Mouse (Mus musculus) kidney, postnatal 25 days (tissue): Measurements from ENCODE around the gene Scgb1c1.
A peak's percentile ranks its signal among the peaks of the same experiment; 100 is the strongest.

Experiments used
- DNase-seq, 2 experiments: peaks; one replicate each; pipeline ENCODE4 v3.0.0; 2021; ENCODE audit warnings: mixed read lengths in 2 of 2

Scgb1c1 gene

GRCm38 (mm10) chr7:140845683-140846082 is 336 bp downstream of the Scgb1c1 start:
- DNase-seq = peak in 1 of 2 experiments; percentile 35

- DNase-seq = no peak
Measured at GRCm38 (mm10) chr7:140846676-140847075, 1.3 kb downstream of the Scgb1c1 start.

- peak; percentile 81 to 86 for DNase-seq
Measured at GRCm38 (mm10) chr7:140847755-140848580, 2.6 kb downstream of the Scgb1c1 start, which contains the start of gene Odf3. Odf3 (plus strand) TSS chr7:140847805.

GRCm38 (mm10) chr7:140848591-140848990 is 3.2 kb downstream of the Scgb1c1 start:
- peak in 1 of 2 experiments; percentile 19 for DNase-seq

- DNase-seq = no peak
Measured at GRCm38 (mm10) chr7:140851916-140852315, 6.6 kb downstream of the Scgb1c1 start.

GRCm38 (mm10) chr7:140853386-140853785 is 8.0 kb downstream of the Scgb1c1 start:
- DNase-seq = peak; percentile 37 to 86

GRCm38 (mm10) chr7:140854483-140854882 is 9.1 kb downstream of the Scgb1c1 start:
- peak in 1 of 2 experiments; percentile 46 for DNase-seq

GRCm38 (mm10) chr7:140855181-140855580 is 9.8 kb downstream of the Scgb1c1 start:
- peak in 1 of 2 experiments; percentile 27 for DNase-seq

GRCm38 (mm10) chr7:140855860-140856784 is 10.8 kb downstream of the Scgb1c1 start, which contains the start of gene Gm45785:
Gm45785 (minus strand) TSS chr7:140856331.
- peak; percentile 90 to 95 for DNase-seq

GRCm38 (mm10) chr7:140856785-140857549 is 11.6 kb downstream of the Scgb1c1 start, which contains the start of gene Ric8a:
Ric8a (plus strand) TSS chr7:140856957.
- peak; percentile 88 to 96 for DNase-seq

- DNase-seq = peak in 1 of 2 experiments; percentile 33
Measured at GRCm38 (mm10) chr7:140857550-140858505, 12.5 kb downstream of the Scgb1c1 start, which contains the start of gene Bet1l. Bet1l (minus strand) TSS chr7:140857577.

GRCm38 (mm10) chr7:140858746-140859145 is 13.4 kb downstream of the Scgb1c1 start:
- no peak for DNase-seq

- DNase-seq = no peak
Measured at GRCm38 (mm10) chr7:140859997-140860396, 14.7 kb downstream of the Scgb1c1 start.

GRCm38 (mm10) chr7:140860728-140861127 is 15.4 kb downstream of the Scgb1c1 start:
- peak in 1 of 2 experiments; percentile 38 for DNase-seq

- peak in 1 of 2 experiments; percentile 29 for DNase-seq
Measured at GRCm38 (mm10) chr7:140864761-140865160, 19.4 kb downstream of the Scgb1c1 start.

- peak in 1 of 2 experiments; percentile 13 for DNase-seq
Measured at GRCm38 (mm10) chr7:140874224-140874623, 28.9 kb downstream of the Scgb1c1 start.

- peak in 1 of 2 experiments; percentile 28 for DNase-seq
Measured at GRCm38 (mm10) chr7:140877364-140877763, 32.0 kb downstream of the Scgb1c1 start.

- DNase-seq = peak in 1 of 2 experiments; percentile 16
Measured at GRCm38 (mm10) chr7:140879355-140879754, 34.0 kb downstream of the Scgb1c1 start.

- peak; percentile 66 to 78 for DNase-seq
Measured at GRCm38 (mm10) chr7:140880419-140880818, 35.1 kb downstream of the Scgb1c1 start.

- peak; percentile 30 to 72 for DNase-seq
Measured at GRCm38 (mm10) chr7:140880865-140881515, 35.6 kb downstream of the Scgb1c1 start.
